Mouse (Mus musculus): Measurements from ENCODE around the gene Arhgef40. TPM values are rescaled to one million over a fixed set of nuclear protein-coding genes. Genes with fewer than 3 reads are reported as not detected.
"Not testable (repeated sequence)": the region's sequence is repeated elsewhere in the genome, so short reads cannot be mapped to it uniquely, and the experiment has no call there.

The Arhgef40 gene
- polyA plus RNA-seq, 1 experiment from 2014 or later: 105 TPM

GRCm38 (mm10) chr14:52045966-52046565 lies 61.5 kb downstream of the Arhgef40 start:
- H3K4me1 ChIP-seq: 0 out of 2 replicates have a peak, but pooled peaks cover 2% of the 10 kb centered on the region
- H3K9me3 ChIP-seq (replicated peaks): no peaks in the 10 kb centered on the region
- WGBS: 83% methylated on average over 9 of the region's 9 CpGs
- H3K36me3 ChIP-seq: no peaks in the 10 kb centered on the region
- no peak overlapping the region for H3K27ac ChIP-seq
- no peak for ATAC-seq (replicated peaks; ENCODE audit: low FRiP score)
- H3K4me3 ChIP-seq (replicated peaks): no peak overlapping the region
- no peaks in the 10 kb centered on the region for H3K27me3 ChIP-seq
- no peak overlapping the region for H3K4me2 ChIP-seq
- no peak overlapping the region for H3K9ac ChIP-seq

GRCm38 (mm10) chr14:52052720-52053119 lies 68.2 kb downstream of the Arhgef40 start:
- ATAC-seq (replicated peaks; ENCODE audit: low FRiP score); H3K36me3 ChIP-seq; H3K27ac ChIP-seq; H3K4me2 ChIP-seq; H3K9ac ChIP-seq; H3K27me3 ChIP-seq; H3K4me1 ChIP-seq; H3K9me3 ChIP-seq (replicated peaks); H3K4me3 ChIP-seq (replicated peaks): not testable (repeated sequence)
- WGBS: 84% methylated on average over 3 of the region's 3 CpGs

Other genes with a start within 250 kb of the Arhgef40 start
- not detected in 2 replicates for gene Ang4, start 211.1 kb upstream of the Arhgef40 start, polyA plus RNA-seq (2015; fragmentation: Nextera tagmentation; extraction: Ambion mirVana)
- gene AY358078, start 184.7 kb upstream of the Arhgef40 start, polyA plus RNA-seq (2015; fragmentation: Nextera tagmentation; extraction: Ambion mirVana): not detected in 2 replicates
- not detected in 2 replicates for gene Ear6, start 131.0 kb upstream of the Arhgef40 start, polyA plus RNA-seq (2015; fragmentation: Nextera tagmentation; extraction: Ambion mirVana)
- 54.7 and 60.3 TPM in 2 replicates for gene Mettl17, start 99.9 kb upstream of the Arhgef40 start, polyA plus RNA-seq (2015; fragmentation: Nextera tagmentation; extraction: Ambion mirVana)
- gene Slc39a2, start 91.8 kb upstream of the Arhgef40 start, polyA plus RNA-seq (2015; fragmentation: Nextera tagmentation; extraction: Ambion mirVana): 0.48 and 0.53 TPM in 2 replicates
- gene Ndrg2, start 70.6 kb upstream of the Arhgef40 start, polyA plus RNA-seq (2015; fragmentation: Nextera tagmentation; extraction: Ambion mirVana): 39.0 and 46.3 TPM in 2 replicates
- gene Tppp2, start 66.3 kb upstream of the Arhgef40 start, polyA plus RNA-seq (2015; fragmentation: Nextera tagmentation; extraction: Ambion mirVana): not detected in 2 replicates
- not detected in 2 replicates for gene Rnase13, start 61.9 kb upstream of the Arhgef40 start, polyA plus RNA-seq (2015; fragmentation: Nextera tagmentation; extraction: Ambion mirVana)
- gene Tmem253, start 30.9 kb downstream of the Arhgef40 start, polyA plus RNA-seq (2015; fragmentation: Nextera tagmentation; extraction: Ambion mirVana): 0.93 and 1.1 TPM in 2 replicates
- 38.5 and 43.8 TPM in 2 replicates for gene Zfp219, start 36.0 kb downstream of the Arhgef40 start, polyA plus RNA-seq (2015; fragmentation: Nextera tagmentation; extraction: Ambion mirVana)
- not detected in 2 replicates for gene Olfr221, start 57.7 kb downstream of the Arhgef40 start, polyA plus RNA-seq (2015; fragmentation: Nextera tagmentation; extraction: Ambion mirVana)
- 682 and 728 TPM in 2 replicates for gene Hnrnpc, start 119.3 kb downstream of the Arhgef40 start, polyA plus RNA-seq (2015; fragmentation: Nextera tagmentation; extraction: Ambion mirVana)
- gene Rpgrip1, start 126.0 kb downstream of the Arhgef40 start, polyA plus RNA-seq (2015; fragmentation: Nextera tagmentation; extraction: Ambion mirVana): 79.3 and 81.1 TPM in 2 replicates
- 63.2 and 69.1 TPM in 2 replicates for gene Supt16, start 212.7 kb downstream of the Arhgef40 start, polyA plus RNA-seq (2015; fragmentation: Nextera tagmentation; extraction: Ambion mirVana)